Mouse (Mus musculus): ENCODE measurements around the gene Ltbp3. TPM values are rescaled to one million over a fixed set of nuclear protein-coding genes. Genes with fewer than 3 reads are reported as not detected.

Ltbp3 gene
- polyA plus RNA-seq, 1 experiment from 2014 or later, result 4.6 TPM

- H3K36me3 ChIP-seq (ENCODE audit: control insufficient read depth, insufficient read depth), result no peaks in the 10 kb centered on the region
- 64% methylated on average over 7 of the region's 7 CpGs for WGBS (ENCODE audit: insufficient replicate concordance)
- no peaks in the 10 kb centered on the region; the same call in 1 of the 2 replicates for H3K27me3 ChIP-seq (ENCODE audit: control insufficient read depth, insufficient read depth, low read depth, low read length)
- no peak for ATAC-seq (ENCODE audit: low read depth)
- no peaks in the 10 kb centered on the region for H3K4me1 ChIP-seq (ENCODE audit: control insufficient read depth, low read depth, low read length)
- no peak overlapping the region for H3K27ac ChIP-seq (ENCODE audit: low read length)
- H3K4me2 ChIP-seq (ENCODE audit: low read depth, low read length), result no peak overlapping the region
- H3K9me3 ChIP-seq (replicated peaks; ENCODE audit: control insufficient read depth, low read length), result no peaks in the 10 kb centered on the region
- H3K4me3 ChIP-seq (ENCODE audit: low read depth, low read length), result no peak overlapping the region
- no peak overlapping the region for H3K9ac ChIP-seq (ENCODE audit: low read depth, low read length)
These were observed 39.5 kb downstream of the Ltbp3 start for GRCm38 (mm10) chr19:5780203-5780602.

DNA sequence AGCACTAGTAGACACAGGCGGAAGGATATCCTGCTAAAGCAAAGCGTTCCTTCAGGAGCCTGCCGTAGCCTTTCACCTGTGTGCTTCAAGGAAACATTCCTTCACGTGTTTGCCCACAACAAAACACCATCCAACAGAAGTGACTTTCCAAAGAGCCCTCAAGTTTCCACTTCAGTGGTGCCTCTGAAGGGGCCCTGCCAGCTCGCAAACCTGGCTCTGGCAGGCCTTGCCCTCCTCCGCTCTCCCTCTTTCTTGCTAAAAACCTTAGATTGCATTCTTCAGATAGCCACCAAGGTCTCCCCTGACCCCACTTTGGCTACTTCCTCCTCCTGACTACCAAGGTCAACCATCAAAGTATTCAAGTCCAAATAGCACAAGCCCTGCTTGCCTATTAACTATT lies 40.8 kb downstream of the Ltbp3 start:
- Histone ChIP-seq H3K27ac (ENCODE audit: low read length) (no peak overlapping the region), H3K9me3 (replicated peaks; ENCODE audit: control insufficient read depth, low read length) (no peaks in the 10 kb centered on the region), H3K27me3 (ENCODE audit: control insufficient read depth, insufficient read depth, low read depth, low read length) (no peaks in the 10 kb centered on the region; the same call in 1 of the 2 replicates), H3K4me2 (ENCODE audit: low read depth, low read length) (no peak overlapping the region), H3K9ac (ENCODE audit: low read depth, low read length) (no peak overlapping the region), H3K4me3 (ENCODE audit: low read depth, low read length) (no peak overlapping the region), H3K4me1 (ENCODE audit: control insufficient read depth, low read depth, low read length) (peaks cover under 1% of the 10 kb centered on the region; the same call in 1 of the 2 replicates), H3K36me3 (ENCODE audit: control insufficient read depth, insufficient read depth) (no peaks in the 10 kb centered on the region)
- no peak for ATAC-seq (ENCODE audit: low read depth)
- 84% methylated on average over 6 of the region's 6 CpGs for WGBS (ENCODE audit: insufficient replicate concordance)

- no peak overlapping the region for H3K4me3 ChIP-seq (ENCODE audit: low read depth, low read length)
- WGBS (ENCODE audit: insufficient replicate concordance), result 39% methylated on average over 1 of the region's 1 CpGs
- H3K36me3 ChIP-seq (ENCODE audit: control insufficient read depth, insufficient read depth), result no peaks in the 10 kb centered on the region
- ATAC-seq (ENCODE audit: low read depth), result no peak
- H3K27me3 ChIP-seq (ENCODE audit: control insufficient read depth, insufficient read depth, low read depth, low read length), result no peaks in the 10 kb centered on the region; the same call in 1 of the 2 replicates
- no peak overlapping the region for H3K27ac ChIP-seq (ENCODE audit: low read length)
- H3K4me1 ChIP-seq (ENCODE audit: control insufficient read depth, low read depth, low read length), result peaks cover 2% of the 10 kb centered on the region; the same call in 1 of the 2 replicates
- no peaks in the 10 kb centered on the region for H3K9me3 ChIP-seq (replicated peaks; ENCODE audit: control insufficient read depth, low read length)
- no peak overlapping the region for H3K4me2 ChIP-seq (ENCODE audit: low read depth, low read length)
- H3K9ac ChIP-seq (ENCODE audit: low read depth, low read length), result no peak overlapping the region
These were observed 41.4 kb downstream of the Ltbp3 start for GRCm38 (mm10) chr19:5782121-5782520.

- no peak overlapping the region for H3K9ac ChIP-seq (ENCODE audit: low read depth, low read length)
- H3K9me3 ChIP-seq (replicated peaks; ENCODE audit: control insufficient read depth, low read length), result no peaks in the 10 kb centered on the region
- H3K36me3 ChIP-seq (ENCODE audit: control insufficient read depth, insufficient read depth), result no peaks in the 10 kb centered on the region
- no peak overlapping the region for H3K27ac ChIP-seq (ENCODE audit: low read length)
- H3K27me3 ChIP-seq (ENCODE audit: control insufficient read depth, insufficient read depth, low read depth, low read length), result no peaks in the 10 kb centered on the region; the same call in 1 of the 2 replicates
- H3K4me3 ChIP-seq (ENCODE audit: low read depth, low read length), result no peak overlapping the region
- WGBS (ENCODE audit: insufficient replicate concordance), result 66% methylated on average over 10 of the region's 10 CpGs
- peaks cover 6% of the 10 kb centered on the region for H3K4me1 ChIP-seq (ENCODE audit: control insufficient read depth, low read depth, low read length)
- no peak overlapping the region for H3K4me2 ChIP-seq (ENCODE audit: low read depth, low read length)
- no peak for ATAC-seq (ENCODE audit: low read depth)
These were observed 44.4 kb downstream of the Ltbp3 start for GRCm38 (mm10) chr19:5784958-5785577.

- H3K27me3 ChIP-seq (ENCODE audit: control insufficient read depth, insufficient read depth, low read depth, low read length), result no peaks in the 10 kb centered on the region; the same call in 1 of the 2 replicates
- H3K9ac ChIP-seq (ENCODE audit: low read depth, low read length), result no peak overlapping the region
- H3K4me2 ChIP-seq (ENCODE audit: low read depth, low read length), result no peak overlapping the region
- 8% methylated on average over 12 of the region's 12 CpGs for WGBS (ENCODE audit: insufficient replicate concordance)
- H3K36me3 ChIP-seq (ENCODE audit: control insufficient read depth, insufficient read depth), result no peaks in the 10 kb centered on the region
- H3K4me3 ChIP-seq (ENCODE audit: low read depth, low read length), result no peak overlapping the region
- no peaks in the 10 kb centered on the region for H3K9me3 ChIP-seq (replicated peaks; ENCODE audit: control insufficient read depth, low read length)
- H3K27ac ChIP-seq (ENCODE audit: low read length), result 0 out of 2 replicates have a peak overlapping the region, but pooled peaks have one; percentile 4
- peak; percentile 80 for ATAC-seq (ENCODE audit: low read depth)
- peaks cover 6% of the 10 kb centered on the region for H3K4me1 ChIP-seq (ENCODE audit: control insufficient read depth, low read depth, low read length)
These were observed 45.9 kb downstream of the Ltbp3 start for GRCm38 (mm10) chr19:5786441-5787114.

DNA sequence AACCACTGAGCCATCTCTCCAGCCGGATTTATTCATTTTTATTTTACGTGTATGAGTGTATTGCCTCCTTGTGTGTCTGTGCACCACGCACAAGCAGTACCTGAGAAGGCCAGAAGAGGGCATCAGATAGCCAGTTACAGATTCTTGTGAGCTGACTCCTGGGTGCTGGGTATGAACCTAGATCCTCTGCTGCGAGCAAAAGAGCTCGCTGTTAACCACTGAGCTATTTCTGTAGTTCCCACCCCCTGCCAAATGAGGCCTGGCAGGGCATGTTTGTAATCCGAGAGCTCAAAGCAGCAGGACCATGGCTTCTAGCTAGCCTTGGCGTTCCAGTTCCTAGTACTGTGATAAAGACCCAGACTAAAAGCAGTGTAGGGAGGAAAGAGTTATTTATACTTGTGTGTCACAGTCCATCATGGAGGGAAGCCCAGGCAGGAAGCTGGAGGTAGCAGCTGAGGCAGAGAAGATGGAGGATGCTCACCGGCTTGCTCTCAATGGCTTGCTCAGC lies 46.5 kb downstream of the Ltbp3 start:
- Histone ChIP-seq H3K9me3 (replicated peaks; ENCODE audit: control insufficient read depth, low read length) (no peaks in the 10 kb centered on the region), H3K9ac (ENCODE audit: low read depth, low read length) (no peak overlapping the region), H3K4me3 (ENCODE audit: low read depth, low read length) (no peak overlapping the region), H3K4me1 (ENCODE audit: control insufficient read depth, low read depth, low read length) (peaks cover 6% of the 10 kb centered on the region), H3K27me3 (ENCODE audit: control insufficient read depth, insufficient read depth, low read depth, low read length) (no peaks in the 10 kb centered on the region; the same call in 1 of the 2 replicates), H3K27ac (ENCODE audit: low read length) (no peak overlapping the region), H3K36me3 (ENCODE audit: control insufficient read depth, insufficient read depth) (no peaks in the 10 kb centered on the region), H3K4me2 (ENCODE audit: low read depth, low read length) (no peak overlapping the region)
- WGBS (ENCODE audit: insufficient replicate concordance), result 8% methylated on average over 8 of the region's 8 CpGs
- peak; percentile 62 for ATAC-seq (ENCODE audit: low read depth)

DNA sequence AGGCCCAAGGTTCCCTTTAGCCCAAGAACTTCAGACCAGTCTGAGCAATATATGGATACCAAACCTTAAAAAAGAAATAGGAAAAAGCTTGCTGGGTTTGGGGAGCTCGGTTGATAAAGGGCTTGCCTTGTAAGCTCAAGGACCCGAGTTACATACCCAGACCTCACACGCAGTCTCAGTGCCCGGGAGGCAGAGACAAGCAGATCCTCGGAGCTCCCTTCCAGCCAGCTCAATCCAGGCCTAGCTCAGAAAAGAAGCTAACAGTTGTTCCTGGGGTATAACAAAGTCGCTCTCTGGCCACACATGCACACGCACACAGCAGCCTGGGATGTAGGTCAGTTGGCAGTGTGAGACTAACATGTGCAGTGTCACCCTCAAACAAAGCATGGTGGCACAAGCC lies 47.2 kb downstream of the Ltbp3 start:
- Histone ChIP-seq H3K4me2 (ENCODE audit: low read depth, low read length) (no peak overlapping the region), H3K27ac (ENCODE audit: low read length) (no peak overlapping the region), H3K36me3 (ENCODE audit: control insufficient read depth, insufficient read depth) (no peaks in the 10 kb centered on the region), H3K27me3 (ENCODE audit: control insufficient read depth, insufficient read depth, low read depth, low read length) (no peaks in the 10 kb centered on the region; the same call in 1 of the 2 replicates), H3K9ac (ENCODE audit: low read depth, low read length) (no peak overlapping the region), H3K4me3 (ENCODE audit: low read depth, low read length) (no peak overlapping the region), H3K4me1 (ENCODE audit: control insufficient read depth, low read depth, low read length) (peaks cover 9% of the 10 kb centered on the region), H3K9me3 (replicated peaks; ENCODE audit: control insufficient read depth, low read length) (no peaks in the 10 kb centered on the region)
- no peak for ATAC-seq (ENCODE audit: low read depth)
- WGBS (ENCODE audit: insufficient replicate concordance), result 83% methylated on average over 7 of the region's 7 CpGs

DNA sequence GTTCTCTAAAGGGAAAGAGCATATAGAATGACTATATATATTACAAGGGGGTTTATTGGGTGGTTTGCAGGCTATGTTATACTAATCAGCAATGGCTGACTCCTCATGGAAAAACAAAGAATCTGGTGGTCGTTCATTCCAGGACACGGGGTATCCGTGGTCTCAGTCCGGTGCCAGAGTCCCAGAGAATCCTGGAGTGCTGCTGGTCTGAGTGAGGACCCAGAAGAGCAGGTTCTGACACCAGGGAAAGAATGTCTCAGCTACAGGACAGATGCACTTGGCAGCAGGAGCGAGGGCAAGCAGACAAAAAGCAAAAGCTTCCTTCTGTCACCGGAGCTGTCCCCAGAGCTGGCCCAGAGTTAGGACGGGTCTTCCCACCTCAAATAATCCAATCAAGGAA lies 47.9 kb downstream of the Ltbp3 start:
- 72% methylated on average over 7 of the region's 7 CpGs for WGBS (ENCODE audit: insufficient replicate concordance)
- Histone ChIP-seq H3K27ac (ENCODE audit: low read length) (no peak overlapping the region), H3K4me1 (ENCODE audit: control insufficient read depth, low read depth, low read length) (peaks cover 12% of the 10 kb centered on the region), H3K36me3 (ENCODE audit: control insufficient read depth, insufficient read depth) (no peaks in the 10 kb centered on the region), H3K4me2 (ENCODE audit: low read depth, low read length) (no peak overlapping the region), H3K27me3 (ENCODE audit: control insufficient read depth, insufficient read depth, low read depth, low read length) (no peaks in the 10 kb centered on the region; the same call in 1 of the 2 replicates), H3K4me3 (ENCODE audit: low read depth, low read length) (no peak overlapping the region), H3K9me3 (replicated peaks; ENCODE audit: control insufficient read depth, low read length) (no peaks in the 10 kb centered on the region), H3K9ac (ENCODE audit: low read depth, low read length) (no peak overlapping the region)
- ATAC-seq (ENCODE audit: low read depth), result no peak

DNA sequence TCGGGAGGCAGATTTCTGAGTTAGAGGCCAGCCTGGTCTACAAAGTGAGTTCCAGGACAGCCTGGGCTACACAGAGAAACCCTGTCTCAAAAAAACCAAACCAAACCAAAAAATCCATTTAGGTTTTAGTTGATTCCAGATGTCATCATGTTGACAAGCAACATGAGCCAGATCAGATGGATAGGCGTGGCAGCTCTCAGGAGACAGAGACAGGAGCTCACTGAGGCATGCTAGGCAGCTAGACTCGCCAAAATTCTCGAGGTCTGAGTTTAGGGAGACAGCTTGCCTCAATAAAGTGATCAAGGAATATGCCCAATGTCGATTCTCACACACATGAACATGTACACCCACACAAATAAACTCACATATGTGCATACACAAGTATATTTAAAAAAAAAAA lies 48.4 kb downstream of the Ltbp3 start:
- Histone ChIP-seq H3K36me3 (ENCODE audit: control insufficient read depth, insufficient read depth) (no peaks in the 10 kb centered on the region), H3K9ac (ENCODE audit: low read depth, low read length) (no peak overlapping the region), H3K4me2 (ENCODE audit: low read depth, low read length) (no peak overlapping the region), H3K9me3 (replicated peaks; ENCODE audit: control insufficient read depth, low read length) (no peaks in the 10 kb centered on the region), H3K27me3 (ENCODE audit: control insufficient read depth, insufficient read depth, low read depth, low read length) (no peaks in the 10 kb centered on the region; the same call in 1 of the 2 replicates), H3K4me1 (ENCODE audit: control insufficient read depth, low read depth, low read length) (peaks cover 15% of the 10 kb centered on the region), H3K4me3 (ENCODE audit: low read depth, low read length) (no peak overlapping the region), H3K27ac (ENCODE audit: low read length) (no peak overlapping the region)
- WGBS (ENCODE audit: insufficient replicate concordance), result 56% methylated on average over 5 of the region's 5 CpGs
- no peak for ATAC-seq (ENCODE audit: low read depth)

Data from liver, embryonic 16.5 days (tissue).